Mouse (Mus musculus): ENCODE measurements around the gene Zfp609. TPM values are rescaled to one million over a fixed set of nuclear protein-coding genes. Genes with fewer than 3 reads are reported as not detected.
"Not testable (repeated sequence)": the region's sequence is repeated elsewhere in the genome, so short reads cannot be mapped to it uniquely, and the experiment has no call there.

The Zfp609 gene
- total RNA-seq, 2 experiments from 2014 or later = 34.4 to 36.7 TPM

GRCm38 (mm10) chr9:65727491-65727890 lies 99.9 kb downstream of the Zfp609 start:
- intact Hi-C loops (cut with DNase I) = no loop called here

GRCm38 (mm10) chr9:65726431-65726830 lies 100.9 kb downstream of the Zfp609 start:
- intact Hi-C loops (cut with DNase I) = no loop called here
- DNase-seq = peak; percentile 34 to 43

More at GRCm38 (mm10) chr9:65727491-65727890, 99.9 kb downstream of the Zfp609 start:
- DNase-seq = no peak

GRCm38 (mm10) chr9:65725291-65725622 lies 102.1 kb downstream of the Zfp609 start:
- DNase-seq = no peak
- intact Hi-C loops (cut with DNase I) = no loop called here

- peak; percentile 74 to 76 for DNase-seq
- intact Hi-C loops (cut with DNase I) = no loop called here
These were observed 102.7 kb downstream of the Zfp609 start for GRCm38 (mm10) chr9:65724471-65725290.

- DNase-seq = peak; percentile 50 to 63
- intact Hi-C loops (cut with DNase I) = no loop called here
These were observed 106.2 kb downstream of the Zfp609 start for GRCm38 (mm10) chr9:65721161-65721566.

- DNase-seq = no peak
- intact Hi-C loops (cut with DNase I) = no loop called here
These were observed 109.2 kb downstream of the Zfp609 start for GRCm38 (mm10) chr9:65718195-65718594.

GRCm38 (mm10) chr9:65703926-65704595 lies 123.3 kb downstream of the Zfp609 start:
- DNase-seq = no peak
- intact Hi-C loops (cut with DNase I) = no loop called here

GRCm38 (mm10) chr9:65703241-65703640 lies 124.1 kb downstream of the Zfp609 start:
- no peak for DNase-seq
- intact Hi-C loops (cut with DNase I) = no loop called here

- intact Hi-C loops (cut with DNase I) = no loop called here
- no peak for DNase-seq
These were observed 125.1 kb downstream of the Zfp609 start for GRCm38 (mm10) chr9:65702286-65702685.

- no peak for DNase-seq
- intact Hi-C loops (cut with DNase I) = no loop called here
These were observed 126.9 kb downstream of the Zfp609 start for GRCm38 (mm10) chr9:65700504-65700903.

- intact Hi-C loops (cut with DNase I) = loop anchor here (10.0 kb wide), 1 partner anchor 307 kb away; no protein-coding TSS in a partner anchor
These were observed 129.4 kb downstream of the Zfp609 start for GRCm38 (mm10) chr9:65697992-65698391.

GRCm38 (mm10) chr9:65697356-65697755 lies 130.0 kb downstream of the Zfp609 start:
- DNase-seq = no peak
- intact Hi-C loops (cut with DNase I) = loop anchor here (10.0 kb wide), 1 partner anchor 307 kb away; no protein-coding TSS in a partner anchor

More at GRCm38 (mm10) chr9:65697992-65698391, 129.4 kb downstream of the Zfp609 start:
- DNase-seq = no peak

- DNase-seq = peak; percentile 57 to 64
- intact Hi-C loops (cut with DNase I) = loop anchor here (10.0 kb wide), 1 partner anchor 308 kb away; no protein-coding TSS in a partner anchor
These were observed 131.0 kb downstream of the Zfp609 start for GRCm38 (mm10) chr9:65696337-65696736.

- DNase-seq = peak; percentile 75 to 79
- intact Hi-C loops (cut with DNase I) = loop anchor here (1.0 to 10.0 kb wide), 3 partner anchors 134 to 309 kb away; no protein-coding TSS in a partner anchor
These were observed 131.7 kb downstream of the Zfp609 start for GRCm38 (mm10) chr9:65695646-65696045.

- DNase-seq = no peak
- intact Hi-C loops (cut with DNase I) = loop anchor here (10.0 kb wide), 1 partner anchor 312 kb away; no protein-coding TSS in a partner anchor
These were observed 134.3 kb downstream of the Zfp609 start for GRCm38 (mm10) chr9:65692959-65693603.

- DNase-seq = no peak
- intact Hi-C loops (cut with DNase I) = loop anchor here (10.0 kb wide), 1 partner anchor 312 kb away; no protein-coding TSS in a partner anchor
These were observed 134.9 kb downstream of the Zfp609 start for GRCm38 (mm10) chr9:65692466-65692865.

GRCm38 (mm10) chr9:65689869-65690268 lies 137.5 kb downstream of the Zfp609 start:
- intact Hi-C loops (cut with DNase I) = loop anchor here (10.0 kb wide), 1 partner anchor 315 kb away; no protein-coding TSS in a partner anchor
- DNase-seq = not testable (repeated sequence)

GRCm38 (mm10) chr9:65684704-65685103 lies 142.7 kb downstream of the Zfp609 start:
- intact Hi-C loops (cut with DNase I) = no loop called here
- DNase-seq = no peak

- intact Hi-C loops (cut with DNase I) = loop anchor here (2.0 kb wide), 1 partner anchor 18 kb away; no protein-coding TSS in a partner anchor
- peak in 1 of 2 experiments; percentile 50 for DNase-seq
These were observed 144.4 kb downstream of the Zfp609 start for GRCm38 (mm10) chr9:65682994-65683393.

- intact Hi-C loops (cut with DNase I) = loop anchor here (2.0 kb wide), 1 partner anchor 17 kb away; no protein-coding TSS in a partner anchor
- DNase-seq = no peak
These were observed 145.2 kb downstream of the Zfp609 start for GRCm38 (mm10) chr9:65682183-65682582.

GRCm38 (mm10) chr9:65681634-65681940 lies 145.8 kb downstream of the Zfp609 start:
- intact Hi-C loops (cut with DNase I) = no loop called here
- DNase-seq = no peak

Measured in heart, postnatal 10 days (tissue).